Mouse (Mus musculus): ENCODE results near the gene Gm42674.

- TF ChIP-seq POLR2A (IDR thresholded peaks at IDR 0.05; ENCODE audit: extremely low read depth, insufficient read depth, low read length) (no peak), CTCF (IDR thresholded peaks at IDR 0.05; ENCODE audit: extremely low read depth, insufficient read depth, low read length) (no peak)
Observed at GRCm38 (mm10) chr3:90560008-90560628, 41.6 kb upstream of the Gm42674 start, which contains the start of gene S100a3.

All from cortical plate, adult 2 months (tissue).